ENCODE assay signal across 8 mouse cellular contexts in genomic region chr8:122296173-122297001, GRCm38 (mm10). TPM values are rescaled to one million over a fixed set of nuclear protein-coding genes. Genes with fewer than 3 reads are reported as not detected.
DNase-seq lines count a peak whose midpoint lies in the region; ATAC-seq and TF ChIP-seq lines count a peak whose summit lies in the region.

No protein-coding gene starts in this region.

- no peaks in the 10 kb centered on the region for H3K36me3 ChIP-seq in hindbrain, embryonic 12.5 days
- no peaks in the 10 kb centered on the region for H3K36me3 ChIP-seq in thymus, adult 2 months (ENCODE audit: control insufficient read depth, insufficient read depth, low read length)

- TF ChIP-seq POLR2A in embryonic fibroblast, embryonic 13.5 days (IDR thresholded peaks at IDR 0.05; ENCODE audit: low read depth, low read length), result no peak
- TF ChIP-seq POLR2A in thymus, adult 2 months (IDR thresholded peaks at IDR 0.05; ENCODE audit: control insufficient read depth, extremely low read depth, insufficient read depth, low read length, poor library complexity), result no peak

- H3K9ac ChIP-seq in hindbrain, embryonic 12.5 days, result peak overlapping the region; percentile 49; the same call in 1 of the 2 replicates

- H3K4me3 ChIP-seq in embryonic fibroblast, embryonic 13.5 days (ENCODE audit: insufficient read depth, low read length), result no peak overlapping the region
- no peak overlapping the region for H3K4me3 ChIP-seq in hindbrain, embryonic 12.5 days
- H3K4me3 ChIP-seq in thymus, adult 2 months (ENCODE audit: control insufficient read depth, insufficient read depth, low read length), result no peak overlapping the region

- H3K4me1 ChIP-seq in embryonic fibroblast, embryonic 13.5 days (ENCODE audit: control insufficient read depth, insufficient read depth, low read length), result peaks cover 3% of the 10 kb centered on the region; the same call in 1 of the 2 replicates
- H3K4me1 ChIP-seq in hindbrain, embryonic 12.5 days, result peaks cover 75% of the 10 kb centered on the region
- peaks cover 14% of the 10 kb centered on the region for H3K4me1 ChIP-seq in thymus, adult 2 months (replicated peaks; ENCODE audit: control insufficient read depth, insufficient read depth, low read length)

- ATAC-seq in hindbrain, embryonic 12.5 days (ENCODE audit: low FRiP score), result peak; percentile 55

- DNase-seq in right cerebral cortex, adult 18-20 months, result peak; percentile 46
- DNase-seq in right cerebral cortex, postnatal 4 days, result no peak
- DNase-seq in liver, result peak; percentile 71
- peak; percentile 70 for DNase-seq in retina, postnatal 1 day
- DNase-seq in thymus, adult 2 months, result no peak
- DNase-seq in left cerebral cortex, adult 11 months (ENCODE audit: low spot score), result no peak

- no peak for TF ChIP-seq CTCF in embryonic fibroblast, embryonic 13.5 days (IDR thresholded peaks at IDR 0.05; ENCODE audit: borderline replicate concordance, insufficient read depth, low read length)
- TF ChIP-seq CTCF in thymus, adult 2 months (IDR thresholded peaks at IDR 0.05; ENCODE audit: borderline replicate concordance, control insufficient read depth, extremely low read depth, insufficient read depth, low read length, poor library complexity), result no peak

- no peaks in the 10 kb centered on the region; the same call in 1 of the 2 replicates for H3K27me3 ChIP-seq in hindbrain, embryonic 12.5 days
- H3K27me3 ChIP-seq in thymus, adult 2 months (ENCODE audit: control insufficient read depth, insufficient read depth, low read length), result no peaks in the 10 kb centered on the region

- H3K27ac ChIP-seq in embryonic fibroblast, embryonic 13.5 days (ENCODE audit: insufficient read depth, low read length), result peak overlapping the region; percentile 39
- H3K27ac ChIP-seq in hindbrain, embryonic 12.5 days, result peak overlapping the region; percentile 67
- no peak overlapping the region for H3K27ac ChIP-seq in thymus, adult 2 months (ENCODE audit: control insufficient read depth, insufficient read depth, low read length)

- no peaks in the 10 kb centered on the region for H3K9me3 ChIP-seq in hindbrain, embryonic 12.5 days (replicated peaks)

- H3K4me2 ChIP-seq in hindbrain, embryonic 12.5 days (replicated peaks), result 0 out of 2 replicates have a peak overlapping the region, but pooled peaks have one; percentile 3

- 35% methylated on average over 24 of the region's 24 CpGs for WGBS in hindbrain, embryonic 12.5 days
- WGBS in thymus, adult 2 months, result 90% methylated on average over 24 of the region's 24 CpGs

RNA-seq across cellular contexts. Expression of gene Zfpm1, which starts 14.4 kb away (rescaled TPM):
- 10.3 and 12.6 TPM in 2 replicates for polyA plus RNA-seq in embryonic fibroblast, embryonic 13.5 days (2011; ENCODE audit: insufficient read length, low read depth, missing spikeins)
- 2.5 and 3.3 TPM in 2 replicates for polyA plus RNA-seq in hindbrain, embryonic 12.5 days (2016; fragmentation: Nextera tagmentation; extraction: Ambion mirVana)
- polyA plus RNA-seq in thymus, adult 2 months (2012; rRNA removed), result 100 and 134 TPM in 2 replicates

Comparison
In these comparisons a context has a peak if more than half of its experiments do, and no peak if none do; other contexts are left out.
1. DNase-seq: peak in right cerebral cortex, adult 18-20 months (single experiment), liver (single experiment) and retina, postnatal 1 day (single experiment); none in right cerebral cortex, postnatal 4 days (single experiment), thymus, adult 2 months (single experiment) and left cerebral cortex, adult 11 months (single experiment).